Mouse (Mus musculus) CH12.LX (cell line): ENCODE measurements around the gene Setdb2. TPM values are rescaled to one million over a fixed set of nuclear protein-coding genes. Genes with fewer than 3 reads are reported as not detected.

Experiments used
- DNase-seq: peaks from one replicate; pipeline ENCODE4 v3.0.0-alpha.2; 2013; ENCODE audit errors: extremely low read depth
- H3K27ac ChIP-seq: 2 replicates; pipeline ENCODE4 v1.5.1; 2012; ENCODE audit warnings: low read depth, mild to moderate bottlenecking, control low read depth, moderate library complexity; ENCODE audit not compliant: insufficient read depth
- H3K27me3 ChIP-seq: replicated peaks from 2 replicates; pipeline ENCODE3; 2012; ENCODE audit warnings: inconsistent platforms
- H3K36me3 ChIP-seq, 2 experiments: replicated peaks in 1 of 2; 2 replicates each; pipeline versions ENCODE3 to v1.6.1; 2012; ENCODE audit warnings: inconsistent platforms in 1 of 2, low read length in 1 of 2, mild to moderate bottlenecking in 1 of 2, mixed read lengths in 1 of 2, moderate library complexity in 1 of 2; ENCODE audit not compliant: control insufficient read depth in 1 of 2, insufficient read depth in 1 of 2
- H3K4me1 ChIP-seq, 2 experiments: 2 replicates each; pipeline ENCODE4 v1.6.1; 2012; ENCODE audit warnings: inconsistent platforms in 1 of 2, moderate library complexity in 1 of 2; ENCODE audit not compliant: insufficient read depth in 2 of 2, control insufficient read depth in 1 of 2
- H3K4me2 ChIP-seq: 2 replicates; pipeline ENCODE4 v1.6.1; 2012; ENCODE audit warnings: low read depth, mild to moderate bottlenecking, control low read depth; ENCODE audit not compliant: poor library complexity, insufficient read depth, severe bottlenecking
- H3K4me3 ChIP-seq, 3 experiments: fragments of 150-350 bp in 1 of 3; sonication (generic) in 1 of 3; replicated peaks in 1 of 3; 2 replicates each; pipeline versions ENCODE3 to v1.5.1; 2011 to 2012; ENCODE audit warnings: low read depth in 2 of 3, low read length in 2 of 3, mild to moderate bottlenecking in 2 of 3, moderate library complexity in 2 of 3, control low read depth in 1 of 3, improper control_type of control experiment in 1 of 3, inconsistent platforms in 1 of 3, mixed read lengths in 1 of 3; ENCODE audit not compliant: poor library complexity in 1 of 3
- H3K79me2 ChIP-seq: replicated peaks from 2 replicates; pipeline ENCODE4 v1.6.1; 2012; ENCODE audit warnings: mild to moderate bottlenecking, moderate library complexity; ENCODE audit not compliant: control insufficient read depth, poor library complexity, insufficient read depth, severe bottlenecking; ENCODE audit errors: extremely low read depth
- H3K9ac ChIP-seq: 2 replicates; pipeline ENCODE4 v1.6.1; 2012; ENCODE audit warnings: low read depth, mild to moderate bottlenecking, control low read depth, moderate library complexity; ENCODE audit not compliant: insufficient read depth
- H3K9me3 ChIP-seq: replicated peaks from 2 replicates; pipeline ENCODE3; 2012; ENCODE audit warnings: low read length, inconsistent platforms, mixed read lengths
- BHLHE40 ChIP-seq: IDR thresholded peaks from 2 replicates; pipeline ENCODE4 v1.6.1; 2011; ENCODE audit warnings: mild to moderate bottlenecking, low read depth, low read length, improper control_type of control experiment
- CHD1 ChIP-seq: IDR thresholded peaks from 2 replicates; pipeline ENCODE4 v1.6.1; 2012; ENCODE audit warnings: low read depth, low read length, improper control_type of control experiment, inconsistent platforms
- CHD2 ChIP-seq: IDR thresholded peaks from 2 replicates; pipeline ENCODE4 v1.6.1; 2011; ENCODE audit warnings: low read length, improper control_type of control experiment
- CTCF ChIP-seq, 2 experiments: IDR thresholded peaks in 1 of 2; conservative IDR thresholded peaks in 1 of 2; 2 replicates each; pipeline ENCODE4 v1.5.1; 2011 to 2012; ENCODE audit warnings: low read depth in 2 of 2, low read length in 2 of 2, improper control_type of control experiment in 1 of 2, inconsistent platforms in 1 of 2, mild to moderate bottlenecking in 1 of 2, moderate library complexity in 1 of 2
- E2F4 ChIP-seq: IDR thresholded peaks from 2 replicates; pipeline ENCODE4 v1.6.1; 2011; ENCODE audit warnings: low read depth, low read length, improper control_type of control experiment; ENCODE audit not compliant: insufficient replicate concordance
- ELF1 ChIP-seq: IDR thresholded peaks from 2 replicates; pipeline ENCODE4 v1.6.1; 2014; ENCODE audit warnings: low read depth, mild to moderate bottlenecking, inconsistent platforms, low read length, improper control_type of control experiment
- EP300 ChIP-seq: IDR thresholded peaks from 2 replicates; pipeline ENCODE4 v1.6.1; 2011; ENCODE audit warnings: low read length, improper control_type of control experiment
- ETS1 ChIP-seq: conservative IDR thresholded peaks from 2 replicates; pipeline ENCODE4 v1.6.1; 2012; ENCODE audit warnings: low read depth, mild to moderate bottlenecking, inconsistent platforms, low read length, improper control_type of control experiment, moderate library complexity
- GABPA ChIP-seq: IDR thresholded peaks from 2 replicates; pipeline ENCODE4 v1.6.1; 2012; ENCODE audit warnings: low read depth, low read length, improper control_type of control experiment, inconsistent platforms; ENCODE audit not compliant: insufficient replicate concordance
- HCFC1 ChIP-seq: IDR thresholded peaks from 2 replicates; pipeline ENCODE4 v1.6.1; 2012; ENCODE audit warnings: low read depth, mild to moderate bottlenecking, inconsistent platforms, low read length, improper control_type of control experiment
- IRF4 ChIP-seq: IDR thresholded peaks from 2 replicates; pipeline ENCODE4 v1.6.1; 2014; ENCODE audit warnings: low read depth, mild to moderate bottlenecking, inconsistent platforms, low read length, improper control_type of control experiment
- JUN ChIP-seq: IDR thresholded peaks from 2 replicates; pipeline ENCODE4 v1.6.1; 2011; ENCODE audit warnings: low read depth, mild to moderate bottlenecking, low read length, improper control_type of control experiment, moderate library complexity; ENCODE audit not compliant: insufficient read depth
- JUND ChIP-seq: conservative IDR thresholded peaks from 2 replicates; pipeline ENCODE4 v1.6.1; 2011; ENCODE audit warnings: low read depth, low read length, improper control_type of control experiment
- KAT2A ChIP-seq: IDR thresholded peaks from 2 replicates; pipeline ENCODE4 v1.6.1; 2012; ENCODE audit warnings: low read length, improper control_type of control experiment, inconsistent platforms; ENCODE audit not compliant: insufficient replicate concordance
- MAFK ChIP-seq: IDR thresholded peaks from 2 replicates; pipeline ENCODE4 v1.6.1; 2011; ENCODE audit warnings: low read length, improper control_type of control experiment; ENCODE audit not compliant: insufficient replicate concordance
- MAX ChIP-seq: IDR thresholded peaks from 2 replicates; pipeline ENCODE4 v1.6.1; 2011; ENCODE audit warnings: low read length, improper control_type of control experiment
- MAZ ChIP-seq: IDR thresholded peaks from 2 replicates; pipeline ENCODE4 v1.6.1; 2012; ENCODE audit warnings: low read depth, mild to moderate bottlenecking, inconsistent platforms, low read length, improper control_type of control experiment, moderate library complexity
- MEF2A ChIP-seq: IDR thresholded peaks from 2 replicates; pipeline ENCODE4 v1.6.1; 2014; ENCODE audit warnings: low read depth, mild to moderate bottlenecking, inconsistent platforms, low read length, improper control_type of control experiment, borderline replicate concordance
- MXI1 ChIP-seq: IDR thresholded peaks from 2 replicates; pipeline ENCODE4 v1.6.1; 2011; ENCODE audit warnings: mild to moderate bottlenecking, low read depth, low read length, improper control_type of control experiment
- MYC ChIP-seq: IDR thresholded peaks from 2 replicates; pipeline ENCODE4 v1.6.1; 2011; ENCODE audit warnings: low read depth, mild to moderate bottlenecking, improper control_type of control experiment, low read length
- NELFE ChIP-seq: IDR thresholded peaks from 2 replicates; pipeline ENCODE4 v1.6.1; 2011; ENCODE audit warnings: low read depth, low read length, improper control_type of control experiment
- NRF1 ChIP-seq: IDR thresholded peaks from 2 replicates; pipeline ENCODE4 v1.6.1; 2014; ENCODE audit warnings: low read depth, mild to moderate bottlenecking, inconsistent platforms, low read length, improper control_type of control experiment, moderate library complexity
- PAX5 ChIP-seq: IDR thresholded peaks from 2 replicates; pipeline ENCODE4 v1.6.1; 2012; ENCODE audit warnings: low read length, inconsistent platforms, mixed read lengths
- POLR2A ChIP-seq: IDR thresholded peaks from 2 replicates; pipeline ENCODE4 v1.6.1; 2011; ENCODE audit warnings: low read depth, mild to moderate bottlenecking, improper control_type of control experiment, low read length
- POLR2AphosphoS2 ChIP-seq: IDR thresholded peaks from 2 replicates; pipeline ENCODE4 v1.6.1; 2011; ENCODE audit warnings: low read depth, low read length, improper control_type of control experiment
- RAD21 ChIP-seq: IDR thresholded peaks from 2 replicates; pipeline ENCODE4 v1.6.1; 2011; ENCODE audit warnings: low read depth, mild to moderate bottlenecking, low read length, improper control_type of control experiment, moderate library complexity
- RCOR1 ChIP-seq: conservative IDR thresholded peaks from 2 replicates; pipeline ENCODE4 v1.6.1; 2012; ENCODE audit warnings: low read depth, mild to moderate bottlenecking, inconsistent platforms, low read length, improper control_type of control experiment
- SIN3A ChIP-seq: IDR thresholded peaks from 2 replicates; pipeline ENCODE4 v1.6.1; 2012; ENCODE audit warnings: low read length, improper control_type of control experiment, inconsistent platforms
- SMC3 ChIP-seq: IDR thresholded peaks from 2 replicates; pipeline ENCODE4 v1.6.1; 2011; ENCODE audit warnings: low read depth, low read length, improper control_type of control experiment
- TBP ChIP-seq: conservative IDR thresholded peaks from 2 replicates; pipeline ENCODE4 v1.6.1; 2011; ENCODE audit warnings: low read depth, low read length, improper control_type of control experiment
- TCF12 ChIP-seq: IDR thresholded peaks from 2 replicates; pipeline ENCODE4 v1.6.1; 2014; ENCODE audit warnings: low read depth, mild to moderate bottlenecking, inconsistent platforms, low read length, improper control_type of control experiment
- UBTF ChIP-seq: IDR thresholded peaks from 2 replicates; pipeline ENCODE4 v1.6.1; 2012; ENCODE audit warnings: low read depth, mild to moderate bottlenecking, inconsistent platforms, low read length, improper control_type of control experiment, moderate library complexity
- USF1 ChIP-seq: IDR thresholded peaks from 2 replicates; pipeline ENCODE4 v1.6.1; 2014; ENCODE audit warnings: low read depth, mild to moderate bottlenecking, inconsistent platforms, low read length, improper control_type of control experiment
- USF2 ChIP-seq: conservative IDR thresholded peaks from 2 replicates; pipeline ENCODE4 v1.6.1; 2011; ENCODE audit warnings: low read depth, low read length, improper control_type of control experiment
- ZC3H11A ChIP-seq: IDR thresholded peaks from 2 replicates; pipeline ENCODE4 v1.6.1; 2012; ENCODE audit warnings: low read depth, mild to moderate bottlenecking, inconsistent platforms, low read length, improper control_type of control experiment
- ZKSCAN1 ChIP-seq: IDR thresholded peaks from 2 replicates; pipeline ENCODE4 v1.6.1; 2012; ENCODE audit warnings: low read depth, inconsistent platforms, low read length, improper control_type of control experiment, borderline replicate concordance
- ZMIZ1 ChIP-seq: IDR thresholded peaks from 2 replicates; pipeline ENCODE4 v1.6.1; 2012; ENCODE audit warnings: low read depth, mild to moderate bottlenecking, inconsistent platforms, low read length, improper control_type of control experiment
- ZNF384 ChIP-seq: IDR thresholded peaks from 2 replicates; pipeline ENCODE4 v1.6.1; 2012; ENCODE audit warnings: low read depth, low read length, improper control_type of control experiment, inconsistent platforms
- dilution Hi-C: fragments of 300-500 bp; cut with MboI; formaldehyde crosslinking; loops from 2 replicates; pipeline ENCODE4 v1.14.3; 2020; ENCODE audit warnings: low sequenced_read_pairs; ENCODE audit not compliant: extremely low pct_unique_long_range_greater_than_20kb, extremely low pct_ligation_motif_present
- in situ Hi-C: fragments of 300-500 bp; cut with MboI; formaldehyde crosslinking; loops from 3 replicates; pipeline ENCODE4 v1.14.3; 2019; ENCODE audit warnings: low sequenced_read_pairs, low pct_ligation_motif_present, low pct_unique_long_range_greater_than_20kb, mixed read lengths
- polyA plus RNA-seq: library from polyadenylated mRNA; unstranded; fragments of >175 nt; gene quantifications from 2 replicates; pipeline ENCODE4 v1.2.1, GENCODE M21; 2012; ENCODE audit warnings: low read depth; ENCODE audit not compliant: insufficient read length
- total RNA-seq, 2 experiments: library from RNA; depleted of rRNA; stranded (reverse); fragments of 300-350 nt in 1 of 2; fragments of >200 nt in 1 of 2; gene quantifications; 2 replicates each; pipeline ENCODE4 v1.2.3; 2012 to 2014

The Setdb2 gene
- total and polyA plus RNA-seq, 3 experiments: 13.3 to 37.3 (median 14.7) TPM

GRCm38 (mm10) chr14:59365244-59365644 lies 75.4 kb downstream of the Setdb2 start, which contains the start of gene Phf11d:
Phf11d (minus strand) TSS chr14:59365470.
- dilution Hi-C loops: no loop called here

More at GRCm38 (mm10) chr14:59365244-59365644, 75.4 kb downstream of the Setdb2 start, which contains the start of gene Phf11d:
- in situ Hi-C loops: no loop called here
- TF ChIP-seq CHD2 (no peak), ZMIZ1 (no peak), MAZ (no peak), ZNF384 (no peak), BHLHE40 (peak; percentile 68), CTCF (conservative IDR thresholded peaks at IDR 0.05 in 1 of 2, IDR thresholded peaks at IDR 0.05 in 1 of 2; ENCODE audit: low read depth in 2 of 2, low read length in 2 of 2) (peak in 1 of 2 experiments; percentile 72; a peak in 2 of 4 replicates), EP300 (peak; percentile 81), ZC3H11A (no peak), POLR2A (no peak), NRF1 (no peak), TCF12 (peak; percentile 47; the same call in 1 of the 2 replicates), SMC3 (peak; percentile 68), JUND (peak; percentile 72), JUN (peak; percentile 33; the same call in 1 of the 2 replicates), MAFK (no peak), MYC (peak; percentile 74), HCFC1 (no peak), RAD21 (peak; percentile 67), RCOR1 (no peak), SIN3A (no peak), MXI1 (no peak), ETS1 (peak; percentile 60), USF1 (no peak), UBTF (no peak), CHD1 (no peak), USF2 (no peak), NELFE (no peak), E2F4 (0 out of 2 replicates have a peak, but pooled peaks have one; percentile 77), ZKSCAN1 (no peak), KAT2A (no peak), IRF4 (peak; percentile 92), GABPA (no peak), MAX (peak; percentile 59; the same call in 1 of the 2 replicates), MEF2A (peak; percentile 86; the same call in 1 of the 2 replicates), ELF1 (no peak), POLR2AphosphoS2 (no peak), TBP (no peak), PAX5 (no peak)
- Histone ChIP-seq H3K27me3 (no peaks in the 10 kb centered on the region), H3K4me2 (0 out of 2 replicates have a peak within 1 kb of the TSS, but pooled peaks have one; percentile 9), H3K27ac (no peak within 1 kb of the TSS), H3K36me3 (no peaks in the 10 kb centered on the region), H3K79me2 (no peaks in the 10 kb centered on the region), H3K9ac (no peak within 1 kb of the TSS), H3K4me1 (peaks cover 4 to 21% of the 10 kb centered on the region in 2 experiments), H3K9me3 (no peaks in the 10 kb centered on the region), H3K4me3 (peak within 1 kb of the TSS in 1 of 3 experiments; percentile 3)
- peak; percentile 85 for DNase-seq
